Mouse (Mus musculus) lung, postnatal 36 days (tissue): ENCODE data around the gene Filip1l.
"Not testable (repeated sequence)": the region's sequence is repeated elsewhere in the genome, so short reads cannot be mapped to it uniquely, and the experiment has no call there.

Experiments used
- DNase-seq: peaks from one replicate; pipeline ENCODE4 v3.0.0; 2022; ENCODE audit warnings: mixed read lengths

Gene Filip1l

GRCm38 (mm10) chr16:57356454-57356853, 3.6 kb downstream of the Filip1l start:
- no peak for DNase-seq

DNA sequence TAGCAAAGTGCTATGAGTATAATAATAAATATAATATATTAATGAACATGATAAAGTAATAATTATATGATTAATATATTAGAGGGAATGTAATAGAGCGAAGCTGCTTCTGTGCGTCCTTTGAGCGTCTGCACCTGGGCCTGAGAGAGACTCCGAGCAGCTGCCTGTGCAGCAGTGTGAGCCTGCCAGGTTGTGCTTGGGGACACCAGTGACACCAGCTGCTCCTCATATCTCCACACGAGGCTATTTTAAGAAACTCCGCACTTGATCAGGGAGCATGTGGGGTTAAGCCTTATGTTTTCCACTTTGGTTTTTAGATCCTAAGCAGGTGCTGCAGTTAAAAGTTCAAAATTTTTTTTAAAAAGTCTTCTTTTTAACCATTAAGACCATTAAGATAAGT, 4.1 kb downstream of the Filip1l start:
- no peak for DNase-seq

- no peak for DNase-seq
These were observed 6.4 kb downstream of the Filip1l start for GRCm38 (mm10) chr16:57359251-57359650.

DNA sequence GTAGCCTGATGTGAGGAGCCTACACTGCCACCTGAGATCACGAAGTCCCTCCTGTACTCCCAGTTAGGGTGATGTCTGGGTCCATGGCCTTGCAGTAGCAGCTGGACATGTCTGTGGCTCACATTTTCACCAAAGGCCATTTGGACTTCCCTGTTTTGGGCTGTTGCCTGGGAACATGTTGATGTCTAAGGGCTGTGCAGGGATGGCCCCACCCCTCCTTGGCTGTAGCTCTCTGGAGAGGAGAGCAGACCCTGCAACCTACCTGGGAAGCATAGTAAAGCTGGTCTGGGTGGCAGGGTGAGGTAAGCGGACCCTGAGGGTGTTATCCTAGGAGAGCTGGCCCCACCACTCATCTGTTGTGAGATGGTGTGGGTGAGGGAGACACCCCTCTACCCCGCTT, 7.9 kb downstream of the Filip1l start:
- no peak for DNase-seq

GRCm38 (mm10) chr16:57362679-57363401, 9.9 kb downstream of the Filip1l start:
- peak; percentile 71 for DNase-seq

GRCm38 (mm10) chr16:57364498-57364897, 11.6 kb downstream of the Filip1l start:
- DNase-seq = no peak

DNA sequence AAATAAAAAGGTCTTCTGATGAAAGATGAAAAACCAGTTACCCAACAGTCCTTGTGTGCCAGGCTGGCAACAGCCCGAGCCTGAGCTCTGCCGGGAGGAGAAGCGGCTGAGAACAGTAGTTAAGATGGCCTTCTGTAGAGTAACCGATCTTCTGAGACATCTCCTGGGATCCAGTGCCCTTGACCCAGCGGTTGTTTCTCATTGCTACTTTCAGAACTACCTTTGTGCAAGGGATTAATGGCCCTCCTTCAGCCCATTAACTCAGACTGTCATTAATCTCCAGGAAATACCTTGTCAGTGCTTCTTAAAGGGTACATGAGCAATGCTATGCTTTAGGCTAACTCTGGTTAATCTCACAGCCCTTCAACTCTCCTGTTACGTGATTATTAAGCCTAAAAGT, 13.2 kb downstream of the Filip1l start:
- DNase-seq = no peak

- DNase-seq = no peak
These were observed 14.2 kb downstream of the Filip1l start for GRCm38 (mm10) chr16:57366941-57367694.

- no peak for DNase-seq
These were observed 17.1 kb downstream of the Filip1l start for GRCm38 (mm10) chr16:57369846-57370496.

DNA sequence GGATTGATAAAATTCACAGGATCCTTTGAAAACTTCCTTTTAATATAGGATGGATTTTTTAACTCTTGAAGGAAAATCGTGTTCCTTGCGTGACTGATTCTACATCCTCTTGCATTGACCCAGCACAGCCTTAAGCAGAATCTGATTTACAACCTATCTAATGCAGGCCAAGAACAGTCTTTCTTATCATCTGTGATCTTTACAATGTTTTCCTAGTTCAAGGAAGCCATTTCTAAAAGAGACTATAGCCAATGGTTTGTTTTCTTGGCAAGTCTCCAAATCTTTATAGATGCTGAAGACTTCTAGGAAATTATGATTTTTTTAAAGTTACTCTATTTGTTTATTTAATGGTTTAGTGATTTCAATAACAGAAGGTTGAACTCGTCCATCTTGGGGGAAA, 19.3 kb downstream of the Filip1l start:
- no peak for DNase-seq

- DNase-seq = no peak
These were observed 22.4 kb downstream of the Filip1l start for GRCm38 (mm10) chr16:57375248-57375837.

- no peak for DNase-seq
These were observed 25.9 kb downstream of the Filip1l start for GRCm38 (mm10) chr16:57378631-57379330.

DNA sequence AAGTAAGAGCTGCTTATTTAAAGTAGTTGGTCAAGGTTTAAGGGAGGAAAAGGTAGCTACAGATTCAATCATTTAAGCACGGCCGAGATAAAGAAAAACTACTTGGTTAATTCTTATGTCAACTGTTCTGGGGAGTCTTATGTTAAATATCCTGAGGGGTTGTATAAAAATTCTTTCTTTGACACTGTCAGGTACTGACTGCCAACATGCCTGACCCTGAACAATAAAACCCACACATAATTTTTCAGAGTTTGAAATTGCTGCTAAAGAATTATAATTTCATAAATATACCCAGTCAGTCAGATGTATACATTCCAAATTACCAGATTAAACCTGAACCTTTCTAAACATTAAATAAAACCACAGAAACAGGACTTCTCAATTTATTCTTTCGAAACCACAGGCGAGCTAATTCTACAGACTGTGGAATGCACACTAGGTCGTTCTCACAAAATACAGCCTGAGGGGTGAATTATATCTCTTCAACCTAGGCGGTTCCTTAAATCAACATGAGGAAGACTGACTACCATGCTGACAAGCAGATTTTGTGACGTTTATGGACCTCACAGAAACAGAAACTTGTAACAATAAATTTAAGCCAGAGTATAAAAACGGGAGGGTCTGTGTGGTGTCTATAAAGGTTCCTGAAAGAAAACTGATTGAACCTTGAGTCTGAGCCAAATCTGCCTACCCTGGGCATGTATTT, 30.5 kb downstream of the Filip1l start:
- no peak for DNase-seq

- no peak for DNase-seq
These were observed 31.4 kb downstream of the Filip1l start for GRCm38 (mm10) chr16:57384274-57384673.

- peak; percentile 62 for DNase-seq
These were observed 36.8 kb downstream of the Filip1l start for GRCm38 (mm10) chr16:57389566-57390251.

- DNase-seq = not testable (repeated sequence)
These were observed 38.3 kb downstream of the Filip1l start for GRCm38 (mm10) chr16:57391171-57391570.

DNA sequence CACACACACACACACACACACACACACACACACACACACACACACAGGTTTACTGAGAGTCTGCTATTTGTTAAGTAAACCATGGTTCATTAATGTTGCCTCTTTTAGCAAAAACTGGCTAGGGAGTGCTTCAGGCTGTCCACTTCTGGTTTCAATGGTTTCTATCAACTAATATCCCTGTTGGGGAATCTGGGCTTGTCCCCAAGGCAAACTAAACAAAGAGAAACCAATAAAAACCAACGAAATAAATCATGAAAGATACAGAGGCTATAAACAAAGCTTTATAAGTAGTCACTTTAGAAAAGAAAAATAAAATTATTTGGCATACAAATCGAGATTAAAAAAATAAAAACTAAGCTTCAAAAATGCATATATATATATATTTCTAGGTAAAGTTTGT, 39.6 kb downstream of the Filip1l start:
- DNase-seq = no peak

GRCm38 (mm10) chr16:57393161-57393560, 40.3 kb downstream of the Filip1l start:
- peak; percentile 39 for DNase-seq

DNA sequence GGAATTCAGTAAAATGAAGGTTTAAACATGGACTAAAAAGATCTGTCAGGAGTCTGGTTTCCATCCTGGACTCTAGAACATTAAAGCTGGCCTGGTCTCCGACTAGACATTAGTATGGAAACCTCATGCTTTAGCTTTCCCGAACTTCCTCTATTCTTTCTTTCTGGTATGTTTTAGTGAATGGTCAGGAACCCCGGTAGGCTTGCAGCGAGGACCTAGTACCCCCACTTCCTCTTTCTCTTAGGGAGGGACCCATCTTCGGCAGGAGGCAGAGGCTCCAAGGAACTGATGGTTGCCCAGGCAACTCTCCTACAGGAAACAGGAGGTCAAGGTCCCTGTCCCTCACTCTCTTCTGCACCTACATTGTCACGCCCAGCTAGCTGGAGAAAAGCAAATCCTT, 43.4 kb downstream of the Filip1l start:
- DNase-seq = no peak

- no peak for DNase-seq
These were observed 45.0 kb downstream of the Filip1l start for GRCm38 (mm10) chr16:57397845-57398244.
